In genomic region chr5:92043783-92044182, GRCm38 (mm10) we compare ENCODE assay signal across 8 mouse cellular contexts. TPM values are rescaled to one million over a fixed set of nuclear protein-coding genes. Genes with fewer than 3 reads are reported as not detected.
DNase-seq lines count a peak whose midpoint lies in the region; ATAC-seq and TF ChIP-seq lines count a peak whose summit lies in the region.

Gene Cdkl2, minus strand, starts transcription at chr5:92043883.

- TF ChIP-seq POLR2A in ES-Bruce4 (IDR thresholded peaks at IDR 0.05; ENCODE audit: insufficient read depth, low read length), result no peak

- TF ChIP-seq CTCF in ES-Bruce4 (IDR thresholded peaks at IDR 0.05; ENCODE audit: low read depth, low read length), result no peak
- no peak for TF ChIP-seq CTCF in liver, embryonic 14.5 days (IDR thresholded peaks at IDR 0.05; ENCODE audit: low read depth)

- H3K4me1 ChIP-seq in heart, embryonic 12.5 days (replicated peaks), result no peaks in the 10 kb centered on the region
- H3K4me1 ChIP-seq in ES-Bruce4 (ENCODE audit: control insufficient read depth, insufficient read depth, low read length), result peaks cover 2% of the 10 kb centered on the region
- no peaks in the 10 kb centered on the region for H3K4me1 ChIP-seq in hindbrain, embryonic 11.5 days (replicated peaks; ENCODE audit: control insufficient read depth, insufficient read depth, low read length)
- H3K4me1 ChIP-seq in liver, embryonic 14.5 days (replicated peaks; ENCODE audit: control insufficient read depth in 2 of 2, insufficient read depth in 2 of 2, low read length in 1 of 2), result peaks cover 5 to 8% of the 10 kb centered on the region in 2 experiments

- no peaks in the 10 kb centered on the region; the same call in 1 of the 2 replicates for H3K27me3 ChIP-seq in heart, embryonic 12.5 days (replicated peaks)
- H3K27me3 ChIP-seq in ES-Bruce4 (ENCODE audit: control insufficient read depth, insufficient read depth, low read length, poor library complexity, severe bottlenecking), result no peaks in the 10 kb centered on the region
- no peaks in the 10 kb centered on the region; the same call in 1 of the 2 replicates for H3K27me3 ChIP-seq in hindbrain, embryonic 11.5 days (ENCODE audit: control insufficient read depth, insufficient read depth, low read length)
- H3K27me3 ChIP-seq in liver, embryonic 14.5 days (ENCODE audit: control insufficient read depth, insufficient read depth, low read length), result peaks cover 11% of the 10 kb centered on the region

- intact Hi-C loops in heart, postnatal 25 days (cut with DNase I), result loop anchor here (5.0 kb wide), 2 partner anchors 39 to 81 kb away; partner anchors contain the start of genes G3bp2 and Rchy1

- H3K9ac ChIP-seq in heart, embryonic 12.5 days, result peak within 1 kb of the TSS; percentile 69
- H3K9ac ChIP-seq in ES-Bruce4 (ENCODE audit: low read depth, poor library complexity, severe bottlenecking), result peak within 1 kb of the TSS; percentile 70
- H3K9ac ChIP-seq in hindbrain, embryonic 11.5 days (ENCODE audit: low read depth, low read length), result peak within 1 kb of the TSS; percentile 56
- H3K9ac ChIP-seq in liver, embryonic 14.5 days (replicated peaks), result peak within 1 kb of the TSS; percentile 20

- H3K27ac ChIP-seq in heart, embryonic 12.5 days (ENCODE audit: poor library complexity, severe bottlenecking), result no peak within 1 kb of the TSS
- H3K27ac ChIP-seq in ES-Bruce4 (ENCODE audit: insufficient read depth, low read length), result peak within 1 kb of the TSS; percentile 92
- no peak within 1 kb of the TSS for H3K27ac ChIP-seq in hindbrain, embryonic 11.5 days (ENCODE audit: low read depth, low read length)
- H3K27ac ChIP-seq in liver, embryonic 14.5 days, result no peak within 1 kb of the TSS

- DNase-seq in heart, postnatal 25 days (ENCODE audit: low spot score), result no peak
- no peak for DNase-seq in hindbrain, embryonic 11.5 days (ENCODE audit: low spot score)
- DNase-seq in liver, embryonic 14.5 days (ENCODE audit: low read depth in 3 of 3, low spot score in 3 of 3), result no peak
- no peak for DNase-seq in adrenal gland, adult 18-20 months (ENCODE audit: low spot score in 2 of 2)
- DNase-seq in urinary bladder, postnatal 14 days (ENCODE audit: low spot score), result no peak

- TF ChIP-seq EP300 in ES-Bruce4 (IDR thresholded peaks at IDR 0.05; ENCODE audit: insufficient read depth, low read depth, low read length), result no peak
- no peak for TF ChIP-seq EP300 in liver, embryonic 14.5 days (IDR thresholded peaks at IDR 0.05; ENCODE audit: low read depth)

- no peaks in the 10 kb centered on the region for H3K9me3 ChIP-seq in heart, embryonic 12.5 days (replicated peaks)
- no peaks in the 10 kb centered on the region for H3K9me3 ChIP-seq in ES-Bruce4 (replicated peaks; ENCODE audit: control insufficient read depth, insufficient read depth, low read length, poor library complexity, severe bottlenecking)
- no peaks in the 10 kb centered on the region for H3K9me3 ChIP-seq in hindbrain, embryonic 11.5 days (ENCODE audit: control insufficient read depth, low read length)
- no peaks in the 10 kb centered on the region for H3K9me3 ChIP-seq in liver, embryonic 14.5 days (ENCODE audit: control insufficient read depth, low read length)

- WGBS in heart, embryonic 12.5 days, result 64% methylated on average over 4 of the region's 4 CpGs
- WGBS in hindbrain, embryonic 11.5 days, result 72% methylated on average over 4 of the region's 4 CpGs
- WGBS in liver, embryonic 14.5 days (ENCODE audit: insufficient replicate concordance), result 58% methylated on average over 4 of the region's 4 CpGs

- peak within 1 kb of the TSS; percentile 81 for H3K4me2 ChIP-seq in heart, embryonic 12.5 days
- H3K4me2 ChIP-seq in hindbrain, embryonic 11.5 days (replicated peaks; ENCODE audit: low read depth, low read length), result peak within 1 kb of the TSS; percentile 98
- peak within 1 kb of the TSS; percentile 86 for H3K4me2 ChIP-seq in liver, embryonic 14.5 days (ENCODE audit: low read depth)

- H3K36me3 ChIP-seq in heart, embryonic 12.5 days, result no peaks in the 10 kb centered on the region
- no peaks in the 10 kb centered on the region for H3K36me3 ChIP-seq in ES-Bruce4 (ENCODE audit: control insufficient read depth, insufficient read depth, low read length, poor library complexity, severe bottlenecking)
- no peaks in the 10 kb centered on the region for H3K36me3 ChIP-seq in hindbrain, embryonic 11.5 days (ENCODE audit: control insufficient read depth, insufficient read depth, low read length)
- H3K36me3 ChIP-seq in liver, embryonic 14.5 days (replicated peaks; ENCODE audit: control insufficient read depth, insufficient read depth, low read depth), result no peaks in the 10 kb centered on the region

- no peak for ATAC-seq in heart, embryonic 12.5 days (ENCODE audit: insufficient number of reproducible peaks, low FRiP score)
- ATAC-seq in hindbrain, embryonic 11.5 days (ENCODE audit: low FRiP score), result no peak
- no peak for ATAC-seq in liver, embryonic 14.5 days (ENCODE audit: insufficient read depth)
- ATAC-seq in activated CD4-positive, CD25-positive, alpha-beta regulatory T cell, adult 4 months, result no peak

- H3K4me3 ChIP-seq in heart, embryonic 12.5 days, result peak within 1 kb of the TSS; percentile 86
- H3K4me3 ChIP-seq in ES-Bruce4 (ENCODE audit: low read depth, low read length), result peak within 1 kb of the TSS; percentile 92
- peak within 1 kb of the TSS; percentile 61 for H3K4me3 ChIP-seq in hindbrain, embryonic 11.5 days (ENCODE audit: low read depth, low read length)
- peak within 1 kb of the TSS; percentile 71 to 80 for H3K4me3 ChIP-seq in liver, embryonic 14.5 days (ENCODE audit: insufficient read depth in 1 of 2, low read depth in 2 of 2, low read length in 2 of 2)

RNA-seq across cellular contexts. Expression of gene Cdkl2, which starts in this region (rescaled TPM):
- 1.0 TPM in 2 replicates for polyA plus RNA-seq in heart, embryonic 12.5 days (2016; fragmentation: Nextera tagmentation; extraction: Ambion mirVana)
- total RNA-seq in heart, postnatal 25 days (2021), result 1 to 10 TPM; 3.6 to 4.4 TPM
- polyA plus RNA-seq in ES-Bruce4 (2011; ENCODE audit: insufficient read depth, insufficient read length, low read depth, missing spikeins), result 5.2 and 6.1 TPM in 2 replicates
- 1.4 and 1.7 TPM in 2 replicates for polyA plus RNA-seq in hindbrain, embryonic 11.5 days (2014; fragmentation: Nextera tagmentation; extraction: Ambion mirVana)
- 0.11 and 0.13 TPM in 2 replicates for polyA plus RNA-seq in liver, embryonic 14.5 days (2012; rRNA removed)
- polyA plus RNA-seq in liver, embryonic 14.5 days (2014; fragmentation: Nextera tagmentation; extraction: Ambion mirVana), result 0.30 and 0.49 TPM in 2 replicates
- total RNA-seq in adrenal gland, adult 18-20 months (2021), result 1 to 10 TPM; 6.2 to 8.5 TPM
- polyA plus RNA-seq in activated CD4-positive, CD25-positive, alpha-beta regulatory T cell, adult 4 months (2017; shearing (Covaris generic)), result 1 to 10 TPM; 2.6 to 3.4 TPM

Comparison
In these comparisons a context has a peak if more than half of its experiments do, and no peak if none do; other contexts are left out.
1. H3K9ac ChIP-seq: peak in every context shown above with its lines; median percentile 70 in ES-Bruce4; 69 in heart, embryonic 12.5 days; 56 in hindbrain, embryonic 11.5 days; 20 in liver, embryonic 14.5 days.